Mouse (Mus musculus): Measurements from ENCODE around the gene Trnp1. TPM values are rescaled to one million over a fixed set of nuclear protein-coding genes. Genes with fewer than 3 reads are reported as not detected.
A peak's percentile ranks its signal among the peaks of the same experiment; 100 is the strongest.

Gene Trnp1
- total and polyA plus RNA-seq, 3 experiments = 1.6 TPM; not detected in 1

- Histone ChIP-seq H3K36me3 (ENCODE audit: control insufficient read depth in 1 of 2, insufficient read depth in 2 of 2, low read length in 2 of 2) (no peaks in the 10 kb centered on the region), H3K79me2 (ENCODE audit: control insufficient read depth, insufficient read depth, low read length, poor library complexity) (no peaks in the 10 kb centered on the region), H3K27me3 (ENCODE audit: control insufficient read depth in 1 of 2, insufficient read depth in 2 of 2, low read length in 2 of 2) (peaks cover 0 to 5% of the 10 kb centered on the region in 2 experiments; a peak in 2 of 4 replicates), H3K9ac (ENCODE audit: control insufficient read depth, low read depth, low read length, poor library complexity, severe bottlenecking) (peak overlapping the region; percentile 73), H3K4me3 (ENCODE audit: control insufficient read depth in 1 of 2, insufficient read depth in 1 of 2, low read depth in 2 of 2, low read length in 2 of 2) (peak overlapping the region; percentile 56 to 69), H3K27ac (ENCODE audit: control insufficient read depth, low read depth, low read length) (no peak overlapping the region), H3K4me1 (ENCODE audit: control insufficient read depth in 1 of 2, insufficient read depth in 2 of 2, low read length in 2 of 2) (peaks cover 0 to 4% of the 10 kb centered on the region in 2 experiments; a peak in 1 of 4 replicates), H3K9me3 (replicated peaks; ENCODE audit: insufficient read depth, low read length) (no peaks in the 10 kb centered on the region)
- TF ChIP-seq UBTF (IDR thresholded peaks at IDR 0.05; ENCODE audit: borderline replicate concordance, insufficient read depth, low read depth, low read length) (0 out of 2 replicates have a peak, but pooled peaks have one; percentile 7), ZC3H11A (IDR thresholded peaks at IDR 0.05; ENCODE audit: low read depth, low read length) (no peak)
- DNase-seq (ENCODE audit: low read depth, low spot score) = no peak
Measured at GRCm38 (mm10) chr4:133480185-133480537, 18.2 kb downstream of the Trnp1 start.

GRCm38 (mm10) chr4:133479458-133480184 is 18.7 kb downstream of the Trnp1 start, which contains the start of gene Tent5b:
Tent5b (plus strand) TSS chr4:133480132.
- Histone ChIP-seq H3K79me2 (ENCODE audit: control insufficient read depth, insufficient read depth, low read length, poor library complexity) (no peaks in the 10 kb centered on the region), H3K4me3 (ENCODE audit: control insufficient read depth in 1 of 2, insufficient read depth in 1 of 2, low read depth in 2 of 2, low read length in 2 of 2) (peak within 1 kb of the TSS; percentile 56 to 69), H3K9ac (ENCODE audit: control insufficient read depth, low read depth, low read length, poor library complexity, severe bottlenecking) (peak within 1 kb of the TSS; percentile 73), H3K9me3 (replicated peaks; ENCODE audit: insufficient read depth, low read length) (no peaks in the 10 kb centered on the region), H3K27me3 (ENCODE audit: control insufficient read depth in 1 of 2, insufficient read depth in 2 of 2, low read length in 2 of 2) (peaks cover 0 to 5% of the 10 kb centered on the region in 2 experiments; a peak in 2 of 4 replicates), H3K27ac (ENCODE audit: control insufficient read depth, low read depth, low read length) (no peak within 1 kb of the TSS), H3K36me3 (ENCODE audit: control insufficient read depth in 1 of 2, insufficient read depth in 2 of 2, low read length in 2 of 2) (no peaks in the 10 kb centered on the region), H3K4me1 (ENCODE audit: control insufficient read depth in 1 of 2, insufficient read depth in 2 of 2, low read length in 2 of 2) (peaks cover 0 to 4% of the 10 kb centered on the region in 2 experiments; a peak in 1 of 4 replicates)
- peak; percentile 99 for DNase-seq (ENCODE audit: low read depth, low spot score)
- TF ChIP-seq MAZ (IDR thresholded peaks at IDR 0.05; ENCODE audit: low read depth, low read length) (peak; percentile 79; the same call in 1 of the 2 replicates), SMC3 (IDR thresholded peaks at IDR 0.05; ENCODE audit: low read depth, low read length) (peak; percentile 80), POLR2AphosphoS5 (IDR thresholded peaks at IDR 0.05; ENCODE audit: borderline replicate concordance, low read depth, low read length) (no peak), MEF2A (IDR thresholded peaks at IDR 0.05; ENCODE audit: extremely low read depth, insufficient replicate concordance, low read depth, low read length, poor library complexity, severe bottlenecking) (no peak), MAX (IDR thresholded peaks at IDR 0.05; ENCODE audit: low read length) (no peak; the same call in 1 of the 2 replicates), RAD21 (IDR thresholded peaks at IDR 0.05; ENCODE audit: low read depth, low read length) (peak; percentile 74), POLR2A (IDR thresholded peaks at IDR 0.05; ENCODE audit: control insufficient read depth in 1 of 2, insufficient read depth in 1 of 2, low read depth in 1 of 2, low read length in 2 of 2, poor library complexity in 1 of 2) (peak in 1 of 2 experiments; percentile 70; a peak in 2 of 4 replicates), ZMIZ1 (IDR thresholded peaks at IDR 0.05; ENCODE audit: low read depth, low read length) (peak; percentile 81; the same call in 1 of the 2 replicates), USF1 (IDR thresholded peaks at IDR 0.05; ENCODE audit: low read depth, low read length) (peak; percentile 55), HCFC1 (IDR thresholded peaks at IDR 0.05; ENCODE audit: low read depth, low read length) (peak; percentile 53), UBTF (IDR thresholded peaks at IDR 0.05; ENCODE audit: borderline replicate concordance, insufficient read depth, low read depth, low read length) (0 out of 2 replicates have a peak, but pooled peaks have one; percentile 40), USF2 (IDR thresholded peaks at IDR 0.05; ENCODE audit: borderline replicate concordance in 1 of 2, insufficient read depth in 1 of 2, low read depth in 1 of 2, low read length in 2 of 2) (no peak), NELFE (IDR thresholded peaks at IDR 0.05; ENCODE audit: low read depth, low read length) (peak; percentile 49; the same call in 1 of the 2 replicates), BHLHE40 (IDR thresholded peaks at IDR 0.05; ENCODE audit: borderline replicate concordance, low read depth, low read length) (no peak), CHD2 (IDR thresholded peaks at IDR 0.05; ENCODE audit: low read length) (peak; percentile 69), CTCF (IDR thresholded peaks at IDR 0.05 in 2 of 3, conservative IDR thresholded peaks at IDR 0.05 in 1 of 3; ENCODE audit: control insufficient read depth in 1 of 3, insufficient read depth in 1 of 3, low read depth in 2 of 3, low read length in 3 of 3, poor library complexity in 1 of 3, severe bottlenecking in 1 of 3) (peak; percentile 61 to 96 (median 96)), SIN3A (IDR thresholded peaks at IDR 0.05; ENCODE audit: low read length) (peak; percentile 77; the same call in 1 of the 2 replicates), MAFK (IDR thresholded peaks at IDR 0.05; ENCODE audit: borderline replicate concordance, low read depth, low read length) (no peak), TBP (IDR thresholded peaks at IDR 0.05; ENCODE audit: low read depth, low read length) (peak; percentile 92), ZC3H11A (IDR thresholded peaks at IDR 0.05; ENCODE audit: low read depth, low read length) (peak; percentile 63; the same call in 1 of the 2 replicates), E2F4 (IDR thresholded peaks at IDR 0.05; ENCODE audit: borderline replicate concordance, low read depth, low read length) (no peak)

All from MEL (cell line).